Mouse (Mus musculus) spleen, adult 2 months (tissue): ENCODE measurements around the gene Grap2.

Experiments
- CTCF ChIP-seq: fragments of 200-500 bp; IDR thresholded peaks from 2 replicates; pipeline ENCODE4 v1.5.1; 2011; ENCODE audit warnings: mild to moderate bottlenecking, inconsistent platforms; ENCODE audit not compliant: insufficient read depth, insufficient read length, insufficient replicate concordance; ENCODE audit errors: extremely low read depth
- POLR2A ChIP-seq: fragments of 200-500 bp; IDR thresholded peaks from 2 replicates; pipeline ENCODE4 v1.6.1; 2011; ENCODE audit warnings: low read depth, low read length, inconsistent platforms

- no peak for TF ChIP-seq POLR2A
- no peak for TF ChIP-seq CTCF
These were observed 108.1 kb downstream of the Grap2 start for GRCm38 (mm10) chr15:80680347-80681030.
